Mouse (Mus musculus): ENCODE measurements around the gene Pkn2.
A peak's percentile ranks its signal among the peaks of the same experiment; 100 is the strongest.

The Pkn2 gene

DNA sequence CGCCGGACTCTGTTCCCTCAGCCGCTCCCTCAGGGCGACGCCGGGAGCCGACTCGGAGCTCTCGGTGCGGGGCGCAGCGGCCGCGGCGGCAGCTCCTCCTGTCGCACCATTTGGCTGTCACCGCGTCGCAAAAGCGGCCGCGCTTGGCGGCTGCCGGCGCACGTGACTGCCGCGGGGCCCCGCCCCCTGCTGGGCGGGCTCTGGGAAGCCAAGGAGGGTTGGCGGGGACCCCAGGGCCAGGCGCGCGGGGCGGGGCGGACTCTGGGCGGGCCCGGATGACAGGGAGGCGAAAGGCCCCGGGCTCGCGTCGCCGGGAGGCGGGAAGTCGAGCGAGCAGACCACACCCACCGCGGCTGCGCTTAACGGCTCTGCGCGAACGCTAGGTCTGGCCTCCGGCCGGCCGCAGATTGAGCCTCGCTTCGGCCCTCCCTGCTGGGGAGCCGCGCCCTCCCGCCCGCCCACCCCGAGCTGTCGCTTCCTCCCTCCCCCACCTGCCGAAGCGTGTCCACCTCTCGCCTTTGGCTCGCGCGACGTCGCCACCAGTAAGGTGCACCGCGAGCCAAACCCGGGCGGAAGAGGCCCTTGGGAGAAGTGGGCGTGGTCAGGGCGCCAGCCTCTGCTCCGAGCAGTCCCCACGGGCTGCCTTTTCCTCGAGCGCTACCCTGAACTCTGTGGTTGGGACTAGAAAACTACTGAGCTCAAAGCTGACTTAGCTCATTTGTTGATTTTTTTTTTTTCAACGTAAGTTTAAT is at the start of gene Pkn2:
TSS of gene Pkn2 (minus strand) at position 133 of the 752 bp plus-strand sequence.
- DNase-seq (ENCODE audit: low read depth, low spot score) = peak; percentile 98

GRCm38 (mm10) chr3:142929906-142930305 is 48.1 kb upstream of the Pkn2 start:
- no peak for DNase-seq (ENCODE audit: low read depth, low spot score)

- DNase-seq (ENCODE audit: low read depth, low spot score) = no peak
Observed at GRCm38 (mm10) chr3:142927311-142927710, 45.5 kb upstream of the Pkn2 start.

DNA sequence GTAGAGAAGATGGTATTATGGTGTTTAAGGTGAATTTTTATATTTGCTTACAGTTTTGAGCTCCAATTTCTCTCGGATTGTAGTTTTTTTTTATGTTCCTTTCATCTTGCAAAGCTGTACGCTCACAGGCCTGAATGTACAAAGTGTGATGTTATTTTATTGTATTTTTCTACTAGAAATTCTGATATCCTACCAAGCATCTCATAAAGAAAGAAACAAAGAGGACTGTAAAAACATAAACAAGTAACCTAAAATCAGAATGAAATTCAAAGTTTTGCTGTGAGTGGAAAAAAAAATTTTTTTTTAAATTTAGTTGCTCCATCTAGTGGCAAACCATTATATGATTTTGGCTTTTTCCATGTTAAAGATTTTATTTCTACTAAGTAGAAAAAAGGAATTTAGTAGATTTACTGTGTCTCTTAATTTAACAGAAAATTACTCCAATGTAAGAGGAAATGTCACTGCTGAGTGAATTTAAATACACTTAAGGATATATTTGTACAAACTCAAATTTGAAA is 43.1 kb upstream of the Pkn2 start:
- no peak for DNase-seq (ENCODE audit: low read depth, low spot score)

DNA sequence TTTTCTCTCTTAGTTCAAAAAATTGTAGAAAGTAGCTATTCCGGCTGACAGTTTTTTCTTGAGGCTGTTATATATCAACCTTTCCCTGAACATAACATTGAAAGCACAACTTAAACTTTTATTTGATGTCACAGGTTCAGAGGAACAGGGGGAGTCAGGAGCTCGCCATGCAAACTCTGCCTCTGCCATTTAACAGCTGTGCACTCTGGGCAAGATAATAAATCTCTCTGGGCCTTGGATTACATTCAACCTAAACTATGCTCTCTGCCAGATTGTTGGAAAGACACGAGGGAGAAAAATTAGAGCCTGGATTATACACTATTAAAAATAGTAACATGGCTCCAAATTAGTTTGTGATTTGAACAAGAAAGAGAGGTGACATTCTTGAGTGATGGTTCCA is 37.3 kb upstream of the Pkn2 start:
- DNase-seq (ENCODE audit: low read depth, low spot score) = no peak

DNA sequence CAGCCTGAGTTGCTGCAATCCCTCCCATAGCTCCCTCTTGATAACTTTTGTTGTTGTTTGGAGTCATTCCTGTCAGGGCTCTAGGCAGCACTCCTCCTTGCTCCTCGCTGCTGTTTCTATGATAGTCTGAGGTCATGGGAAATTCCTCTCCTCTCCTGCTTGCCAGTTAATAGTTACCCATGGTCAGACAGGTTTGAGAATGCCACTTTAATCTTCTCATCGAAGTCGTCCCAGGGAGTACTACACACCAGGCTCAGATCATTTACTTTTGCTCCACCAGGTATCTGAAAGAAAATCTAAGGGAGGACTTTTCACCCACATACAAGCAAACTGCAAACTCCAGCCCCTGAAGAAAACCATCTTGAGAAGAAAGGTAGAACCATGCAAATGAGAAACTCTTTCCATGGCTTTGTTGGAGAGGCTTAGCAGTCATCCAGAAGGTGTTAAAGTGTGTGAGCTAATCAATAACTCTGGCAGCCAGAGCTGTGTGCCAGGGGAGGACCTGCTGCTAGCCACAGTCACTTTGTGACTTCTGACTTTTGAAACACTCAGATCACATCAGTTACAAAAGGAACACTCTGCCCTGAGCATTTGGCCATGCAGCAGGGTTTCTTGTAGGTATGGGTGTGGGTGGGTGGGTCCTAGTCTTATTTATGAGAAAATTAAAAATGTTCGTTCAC is 36.1 kb upstream of the Pkn2 start:
- DNase-seq (ENCODE audit: low read depth, low spot score) = no peak

- DNase-seq (ENCODE audit: low read depth, low spot score) = no peak
Observed at GRCm38 (mm10) chr3:142917171-142917570, 35.4 kb upstream of the Pkn2 start.

DNA sequence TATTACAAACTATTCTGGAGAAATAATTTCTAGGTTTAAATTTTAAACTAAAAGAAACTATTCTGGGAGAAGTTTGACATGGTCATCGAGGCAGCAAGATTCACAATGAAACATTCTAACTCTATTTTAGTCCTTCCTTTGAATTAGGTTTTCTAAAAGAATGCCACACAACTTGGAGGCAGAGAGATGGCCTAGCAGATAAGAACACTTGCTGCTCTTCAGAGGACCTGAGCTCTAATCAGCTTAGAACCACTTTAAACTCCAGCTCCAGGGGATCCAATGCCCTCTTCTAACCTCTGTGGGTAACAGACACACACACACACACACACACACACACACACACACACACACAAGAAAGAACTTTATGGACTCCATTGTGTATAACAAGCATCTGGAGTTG is 31.5 kb upstream of the Pkn2 start:
- no peak for DNase-seq (ENCODE audit: low read depth, low spot score)

- no peak for DNase-seq (ENCODE audit: low read depth, low spot score)
Observed at GRCm38 (mm10) chr3:142899683-142900082, 17.9 kb upstream of the Pkn2 start.

DNA sequence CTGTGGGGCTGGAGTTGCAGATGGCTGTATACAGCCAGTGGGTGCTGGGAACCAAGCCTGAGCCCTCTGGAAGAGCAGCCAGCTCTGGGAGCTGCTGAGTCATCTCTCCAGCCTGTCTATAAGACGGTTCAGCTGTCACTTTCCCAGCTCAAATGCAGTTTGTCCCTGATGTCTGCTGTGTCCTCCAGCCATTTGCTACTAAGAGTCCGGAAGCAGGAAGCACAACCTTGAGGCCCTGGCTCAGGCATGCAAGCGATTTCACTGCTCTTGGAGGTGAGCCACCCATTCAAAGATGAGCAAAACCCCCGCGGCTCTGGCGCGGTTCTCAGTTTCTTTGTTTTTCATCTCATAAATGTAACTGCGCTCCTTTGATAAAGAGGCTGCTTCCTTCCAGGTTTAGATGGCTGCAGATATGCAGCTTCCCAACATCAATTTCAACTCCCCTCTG is 17.2 kb upstream of the Pkn2 start:
- DNase-seq (ENCODE audit: low read depth, low spot score) = no peak

GRCm38 (mm10) chr3:142890442-142890841 is 8.6 kb upstream of the Pkn2 start:
- DNase-seq (ENCODE audit: low read depth, low spot score) = no peak

- no peak for DNase-seq (ENCODE audit: low read depth, low spot score)
Observed at GRCm38 (mm10) chr3:142886963-142887362, 5.2 kb upstream of the Pkn2 start.

GRCm38 (mm10) chr3:142884594-142884993 is 2.8 kb upstream of the Pkn2 start:
- DNase-seq (ENCODE audit: low read depth, low spot score) = peak; percentile 58

DNA sequence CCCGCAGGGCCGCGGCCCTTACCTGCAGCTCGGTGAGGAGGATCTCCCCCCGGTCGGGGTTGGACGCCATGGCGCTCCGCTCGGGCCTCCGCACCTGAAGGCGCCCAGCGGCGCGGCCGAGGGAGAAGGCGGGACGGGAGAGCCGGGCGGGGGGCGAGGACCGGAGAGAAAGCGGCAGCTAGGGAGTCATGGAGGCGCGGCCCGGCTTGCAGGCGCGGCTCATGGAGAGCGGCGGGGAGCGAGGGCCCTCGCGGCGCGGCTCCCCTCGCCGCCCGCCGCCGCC is 274 bp downstream of the Pkn2 start:
- DNase-seq (ENCODE audit: low read depth, low spot score) = no peak

DNA sequence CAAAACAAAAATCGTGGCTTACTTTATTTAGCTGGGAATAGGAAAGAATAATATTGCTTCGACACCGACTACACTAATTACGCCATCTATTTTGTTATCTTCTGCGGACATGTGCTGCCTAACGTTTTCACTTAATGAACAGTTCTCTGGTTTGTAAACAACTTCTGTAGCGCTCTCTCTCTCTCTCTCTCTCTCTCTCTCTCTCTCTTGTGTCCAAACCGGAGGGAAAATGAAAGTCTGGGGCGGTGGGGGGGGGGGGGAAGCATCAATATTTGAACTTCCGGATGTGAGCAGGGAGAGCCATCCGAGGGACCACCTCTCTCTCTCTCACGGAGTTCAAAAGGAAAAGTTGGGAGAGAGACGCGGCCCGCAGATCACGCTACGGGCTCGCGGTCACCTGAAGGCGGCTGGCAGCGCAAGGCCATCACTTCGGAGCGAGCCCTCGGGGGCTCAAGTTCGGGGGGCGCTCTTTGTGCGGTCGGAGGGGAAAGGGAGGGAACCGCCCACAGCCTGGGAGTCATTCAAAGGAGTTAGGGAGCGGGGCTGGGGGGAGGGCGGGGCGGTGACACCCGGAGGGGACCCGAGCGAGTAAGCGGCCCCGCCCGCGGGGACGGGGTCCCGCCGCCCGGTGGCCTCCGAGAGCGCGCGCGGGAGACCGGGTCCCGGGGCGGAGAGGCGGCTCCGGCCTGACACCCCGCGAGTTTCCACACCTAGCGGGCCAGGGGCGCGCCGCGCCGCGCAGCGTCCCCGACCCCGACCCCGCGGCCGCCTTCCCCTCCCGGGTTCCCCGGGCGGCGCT is 815 bp downstream of the Pkn2 start:
- DNase-seq (ENCODE audit: low read depth, low spot score) = peak; percentile 48

DNA sequence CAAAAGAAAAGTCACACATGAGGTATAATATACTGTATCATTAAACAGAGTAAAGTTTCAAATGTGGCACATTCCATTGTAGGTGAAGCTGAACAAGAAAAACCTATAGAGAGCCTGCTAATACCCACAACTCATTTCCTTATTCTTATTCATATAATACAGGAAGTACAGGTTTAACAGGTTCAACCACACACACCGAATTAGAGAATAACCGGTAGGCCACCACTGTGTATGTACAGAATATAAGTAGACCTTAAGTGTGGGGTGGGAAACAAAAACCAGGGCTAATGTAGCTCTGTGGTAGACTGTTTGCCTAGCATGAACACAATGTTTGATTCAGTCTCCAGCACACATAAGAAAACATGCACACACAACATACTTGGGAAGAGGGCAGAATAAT is 18.6 kb downstream of the Pkn2 start:
- DNase-seq (ENCODE audit: low read depth, low spot score) = no peak

GRCm38 (mm10) chr3:142856832-142857231 is 25.0 kb downstream of the Pkn2 start:
- no peak for DNase-seq (ENCODE audit: low read depth, low spot score)

DNA sequence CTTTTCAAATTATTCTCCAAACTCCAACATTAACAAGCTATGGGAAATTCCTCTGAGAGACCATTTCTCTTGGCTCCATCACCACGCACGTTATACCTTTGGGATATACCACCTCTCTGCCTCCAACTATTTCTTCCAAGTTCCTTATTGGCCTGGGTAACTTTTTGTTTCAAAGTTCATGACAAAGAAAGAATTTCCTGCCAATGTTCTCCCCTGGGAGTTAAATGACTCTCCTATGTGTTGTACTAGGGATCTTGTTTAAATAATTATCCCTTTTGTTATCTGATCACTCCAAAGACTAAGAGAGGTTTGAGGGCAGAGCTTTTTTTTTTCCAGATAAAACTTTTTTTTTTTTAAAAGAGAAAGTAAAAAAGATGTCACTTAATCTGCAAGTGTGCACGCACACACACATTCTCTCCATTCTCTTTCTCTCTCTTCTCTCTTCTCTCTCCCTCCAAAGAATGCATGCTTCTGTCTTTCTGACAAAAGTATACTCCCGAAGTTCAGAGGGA is 25.8 kb downstream of the Pkn2 start:
- DNase-seq (ENCODE audit: low read depth, low spot score) = no peak

DNA sequence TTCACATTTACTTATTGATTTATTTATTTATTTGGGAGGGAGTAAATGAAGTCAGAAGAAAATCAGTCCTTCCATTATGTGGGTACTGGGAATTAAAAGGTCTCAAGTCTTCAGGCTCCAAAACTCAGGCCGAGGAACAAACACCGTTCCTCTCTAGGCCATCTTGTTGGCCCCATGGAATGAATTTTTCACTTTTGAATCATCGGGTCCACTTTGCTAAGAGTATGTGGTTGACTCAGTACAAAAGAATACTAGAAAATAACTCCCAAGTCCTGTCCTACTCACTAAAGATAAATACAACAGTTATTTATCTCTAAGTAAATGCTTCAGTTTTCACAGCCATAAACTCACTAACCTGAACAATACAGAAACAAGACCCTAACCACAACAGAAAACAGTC is 28.9 kb downstream of the Pkn2 start:
- DNase-seq (ENCODE audit: low read depth, low spot score) = no peak

DNA sequence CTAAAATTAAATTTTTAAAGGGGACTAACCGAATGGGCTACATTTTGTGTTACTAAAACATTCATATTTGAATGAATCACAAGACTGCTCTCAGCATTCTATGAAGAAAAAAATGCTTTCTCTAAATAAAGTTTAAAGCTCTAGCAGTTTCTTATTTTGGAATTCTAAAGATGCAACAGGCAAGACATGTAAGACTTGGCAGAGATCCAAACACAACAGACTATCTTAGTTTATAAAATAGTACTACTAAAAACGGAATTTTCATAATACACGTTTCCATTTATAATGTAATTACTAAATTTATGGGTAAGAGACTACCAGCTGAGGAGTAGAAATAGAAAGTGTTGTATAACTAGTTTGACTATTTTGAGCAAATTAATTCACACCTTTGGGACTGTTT is 30.2 kb downstream of the Pkn2 start:
- DNase-seq (ENCODE audit: low read depth, low spot score) = no peak

GRCm38 (mm10) chr3:142839961-142840360 is 41.8 kb downstream of the Pkn2 start:
- no peak for DNase-seq (ENCODE audit: low read depth, low spot score)

- no peak for DNase-seq (ENCODE audit: low read depth, low spot score)
Observed at GRCm38 (mm10) chr3:142834761-142835160, 47.0 kb downstream of the Pkn2 start.
